In the genomic region with DNA sequence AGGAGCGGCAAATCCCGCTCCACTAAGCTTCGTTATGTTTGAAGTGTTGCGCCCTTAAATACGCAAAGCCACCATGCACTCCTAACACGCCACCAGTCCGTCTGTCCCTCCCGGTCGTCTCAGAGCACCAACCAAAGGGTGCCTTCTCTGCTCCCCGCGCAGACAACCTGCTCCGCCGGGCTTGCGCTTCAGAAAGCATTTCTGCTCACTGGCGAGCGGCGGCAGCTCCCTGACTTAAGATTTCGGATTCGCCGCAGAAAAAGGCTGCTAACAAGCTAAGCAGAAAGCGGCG, we compare ENCODE assay signal across 8 mouse cellular contexts. TPM values are rescaled to one million over a fixed set of nuclear protein-coding genes. Genes with fewer than 3 reads are reported as not detected.
A peak's percentile ranks its signal among the peaks of the same experiment; 100 is the strongest.
DNase-seq lines count a peak whose midpoint lies in the region; ATAC-seq and TF ChIP-seq lines count a peak whose summit lies in the region.

No protein-coding gene starts in this region.

- peak overlapping the region; percentile 78 for H3K4me3 ChIP-seq in bone marrow macrophage, adult 2 months (ENCODE audit: insufficient read depth, low read length)
- H3K4me3 ChIP-seq in hindbrain, embryonic 12.5 days = peak overlapping the region; percentile 96
- peak overlapping the region; percentile 75 for H3K4me3 ChIP-seq in midbrain, embryonic 15.5 days

- no peak; the same call in 1 of the 2 replicates for ATAC-seq in hindbrain, embryonic 12.5 days (ENCODE audit: low FRiP score)
- ATAC-seq in midbrain, embryonic 15.5 days (replicated peaks) = 0 out of 2 replicates have a peak, but pooled peaks have one; percentile 16

- under 1% methylated on average over 22 of the region's 22 CpGs for WGBS in hindbrain, embryonic 12.5 days
- WGBS in midbrain, embryonic 15.5 days = 0% methylated on average over 22 of the region's 22 CpGs

- DNase-seq in kidney, postnatal 25 days = peak; percentile 17 to 53
- no peak for DNase-seq in kidney, postnatal 14 days
- DNase-seq in cerebellum, postnatal 10 days = no peak
- DNase-seq in left cerebral cortex, postnatal 14 days (ENCODE audit: low spot score in 2 of 2) = no peak
- DNase-seq in embryo, embryonic 10.5 days (ENCODE audit: low spot score) = no peak

- peak overlapping the region; percentile 72 for H3K27ac ChIP-seq in bone marrow macrophage, adult 2 months (ENCODE audit: insufficient read depth, low read depth, low read length)
- peak overlapping the region; percentile 97 for H3K27ac ChIP-seq in hindbrain, embryonic 12.5 days
- H3K27ac ChIP-seq in midbrain, embryonic 15.5 days = peak overlapping the region; percentile 92

- H3K9ac ChIP-seq in hindbrain, embryonic 12.5 days = peak overlapping the region; percentile 99
- H3K9ac ChIP-seq in midbrain, embryonic 15.5 days = peak overlapping the region; percentile 87

- no peak for TF ChIP-seq CTCF in bone marrow macrophage, adult 2 months (IDR thresholded peaks at IDR 0.05; ENCODE audit: low read depth, low read length)

- intact Hi-C loops in left cerebral cortex, postnatal 14 days (cut with DNase I) = loop anchor here (5.0 kb wide), 1 partner anchor 186 kb away; no protein-coding TSS in a partner anchor

- no peak for TF ChIP-seq POLR2A in bone marrow macrophage, adult 2 months (IDR thresholded peaks at IDR 0.05; ENCODE audit: borderline replicate concordance, low read depth, low read length)

- H3K9me3 ChIP-seq in hindbrain, embryonic 12.5 days (replicated peaks) = no peaks in the 10 kb centered on the region
- H3K9me3 ChIP-seq in midbrain, embryonic 15.5 days = no peaks in the 10 kb centered on the region

- H3K4me2 ChIP-seq in hindbrain, embryonic 12.5 days (replicated peaks) = peak overlapping the region; percentile 88
- peak overlapping the region; percentile 83 for H3K4me2 ChIP-seq in midbrain, embryonic 15.5 days

- H3K27me3 ChIP-seq in hindbrain, embryonic 12.5 days = no peaks in the 10 kb centered on the region
- no peaks in the 10 kb centered on the region for H3K27me3 ChIP-seq in midbrain, embryonic 15.5 days (replicated peaks)

- H3K36me3 ChIP-seq in hindbrain, embryonic 12.5 days = peaks cover 40% of the 10 kb centered on the region
- peaks cover 6% of the 10 kb centered on the region for H3K36me3 ChIP-seq in midbrain, embryonic 15.5 days (replicated peaks)

- H3K4me1 ChIP-seq in bone marrow macrophage, adult 2 months (ENCODE audit: control insufficient read depth, insufficient read depth, low read length) = peaks cover 2% of the 10 kb centered on the region; the same call in 1 of the 2 replicates
- peaks cover 20% of the 10 kb centered on the region for H3K4me1 ChIP-seq in hindbrain, embryonic 12.5 days
- peaks cover 22% of the 10 kb centered on the region for H3K4me1 ChIP-seq in midbrain, embryonic 15.5 days

RNA-seq across cellular contexts. Expression of a gene that starts 0.4 kb away (rescaled TPM):
- polyA plus RNA-seq in bone marrow macrophage, adult 2 months (2012; ENCODE audit: insufficient read depth, insufficient read length, missing spikeins) = 2,269 and 2,339 TPM in 2 replicates
- 1,424 and 1,629 TPM in 2 replicates for polyA plus RNA-seq in hindbrain, embryonic 12.5 days (2016; fragmentation: Nextera tagmentation; extraction: Ambion mirVana)
- polyA plus RNA-seq in midbrain, embryonic 15.5 days (2015; fragmentation: Nextera tagmentation; extraction: Ambion mirVana) = 881 and 890 TPM in 2 replicates
- total RNA-seq in left cerebral cortex, postnatal 14 days (2021) = 100 to 1,000 TPM; 508 TPM

RNA-seq across cellular contexts. Expression of a gene that starts 30.1 kb away (rescaled TPM):
- 0.31 and 0.32 TPM in 2 replicates for polyA plus RNA-seq in bone marrow macrophage, adult 2 months (2012; ENCODE audit: insufficient read depth, insufficient read length, missing spikeins)
- 2.3 TPM in 2 replicates for polyA plus RNA-seq in hindbrain, embryonic 12.5 days (2016; fragmentation: Nextera tagmentation; extraction: Ambion mirVana)
- polyA plus RNA-seq in midbrain, embryonic 15.5 days (2015; fragmentation: Nextera tagmentation; extraction: Ambion mirVana) = 2.7 and 2.8 TPM in 2 replicates
- 1 to 10 TPM; 3.4 to 4.8 TPM for total RNA-seq in left cerebral cortex, postnatal 14 days (2021)

RNA-seq across cellular contexts. Expression of a gene that starts 33.8 kb away (rescaled TPM):
- polyA plus RNA-seq in bone marrow macrophage, adult 2 months (2012; ENCODE audit: insufficient read depth, insufficient read length, missing spikeins) = 0.39 and 0.40 TPM in 2 replicates
- polyA plus RNA-seq in hindbrain, embryonic 12.5 days (2016; fragmentation: Nextera tagmentation; extraction: Ambion mirVana) = 35.6 and 37.3 TPM in 2 replicates
- polyA plus RNA-seq in midbrain, embryonic 15.5 days (2015; fragmentation: Nextera tagmentation; extraction: Ambion mirVana) = 11.4 and 12.2 TPM in 2 replicates
- total RNA-seq in left cerebral cortex, postnatal 14 days (2021) = 1 to 10 TPM; 2.0 to 2.6 TPM

RNA-seq across cellular contexts. Expression of a gene that starts 45.0 kb away (rescaled TPM):
- 12.0 and 13.8 TPM in 2 replicates for polyA plus RNA-seq in bone marrow macrophage, adult 2 months (2012; ENCODE audit: insufficient read depth, insufficient read length, missing spikeins)
- 19.8 and 22.4 TPM in 2 replicates for polyA plus RNA-seq in hindbrain, embryonic 12.5 days (2016; fragmentation: Nextera tagmentation; extraction: Ambion mirVana)
- polyA plus RNA-seq in midbrain, embryonic 15.5 days (2015; fragmentation: Nextera tagmentation; extraction: Ambion mirVana) = 9.4 and 11.7 TPM in 2 replicates
- total RNA-seq in left cerebral cortex, postnatal 14 days (2021) = 1 to 10 TPM; 7.4 to 8.1 TPM

RNA-seq across cellular contexts. Expression of a gene that starts 45.1 kb away (rescaled TPM):
- 6.0 and 9.3 TPM in 2 replicates for polyA plus RNA-seq in bone marrow macrophage, adult 2 months (2012; ENCODE audit: insufficient read depth, insufficient read length, missing spikeins)
- polyA plus RNA-seq in hindbrain, embryonic 12.5 days (2016; fragmentation: Nextera tagmentation; extraction: Ambion mirVana) = 28.4 and 31.5 TPM in 2 replicates
- 33.1 and 34.4 TPM in 2 replicates for polyA plus RNA-seq in midbrain, embryonic 15.5 days (2015; fragmentation: Nextera tagmentation; extraction: Ambion mirVana)
- total RNA-seq in left cerebral cortex, postnatal 14 days (2021) = 10 to 100 TPM; 31.6 to 35.1 TPM

Comparison
In these comparisons a context has a peak if more than half of its experiments do, and no peak if none do; other contexts are left out.
1. DNase-seq: peak in kidney, postnatal 25 days (2 of 2); none in kidney, postnatal 14 days (single experiment), cerebellum, postnatal 10 days (0 of 2), left cerebral cortex, postnatal 14 days (0 of 2) and embryo, embryonic 10.5 days (single experiment).
2. Peak in every context shown above with its lines, with median percentiles within 50 percentile points of each other: H3K27ac ChIP-seq and H3K4me3 ChIP-seq.